Mouse (Mus musculus): ENCODE data around the gene Ndufc1. TPM values are rescaled to one million over a fixed set of nuclear protein-coding genes. Genes with fewer than 3 reads are reported as not detected.

The Ndufc1 gene
- polyA plus RNA-seq, 1 experiment from 2014 or later = 740 TPM

DNA sequence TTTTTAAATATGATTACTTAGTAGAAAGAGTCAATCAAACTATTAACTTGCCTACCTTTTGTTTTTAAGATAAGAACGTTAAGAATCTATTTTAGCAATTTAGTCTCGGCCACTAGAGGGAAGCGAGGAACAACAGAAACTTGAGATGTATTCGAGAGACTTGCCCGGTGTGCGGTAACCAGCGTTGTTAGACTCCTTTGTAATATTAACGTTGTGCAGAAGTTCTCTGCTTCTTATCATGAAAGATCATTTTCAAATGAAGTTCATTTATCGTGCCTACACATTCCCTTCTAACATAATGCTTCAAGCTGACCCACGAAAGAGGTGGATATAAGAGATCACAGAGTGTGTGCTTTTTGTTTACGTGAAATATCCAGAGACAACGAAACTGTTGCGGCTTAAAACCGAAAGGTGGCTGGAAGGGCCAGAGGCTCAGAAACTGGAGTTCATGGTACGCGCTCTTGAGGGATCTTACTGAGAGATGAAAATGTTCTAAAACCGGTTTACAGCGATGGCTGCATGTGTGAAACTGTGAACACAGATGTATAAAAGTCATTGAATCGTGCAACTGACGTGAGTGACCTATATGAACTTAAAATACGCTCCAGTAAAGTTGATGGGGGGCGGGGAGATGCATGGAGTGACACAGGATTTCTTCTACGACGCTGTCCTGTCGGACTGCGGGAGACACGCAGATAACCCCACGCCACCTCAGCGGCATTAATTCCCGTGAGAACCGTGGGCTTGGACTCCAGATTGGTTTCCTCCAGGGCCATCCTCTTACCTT, 30.7 kb downstream of the Ndufc1 start:
- ATAC-seq (ENCODE audit: insufficient read depth, low FRiP score) = peak; percentile 25; the same call in 1 of the 2 replicates
- 23% methylated on average over 31 of the region's 31 CpGs for whole genome bisulfite sequencing
- peak overlapping the region; percentile 19; the same call in 1 of the 2 replicates for H3K27ac ChIP-seq (ENCODE audit: low read length)
- H3K9me3 ChIP-seq (replicated peaks; ENCODE audit: control insufficient read depth, low read length) = 0 out of 2 replicates have a peak, but pooled peaks cover 3% of the 10 kb centered on the region
- H3K36me3 ChIP-seq (ENCODE audit: control insufficient read depth, insufficient read depth, low read length) = no peaks in the 10 kb centered on the region
- peak overlapping the region; percentile 51 for H3K4me3 ChIP-seq (replicated peaks; ENCODE audit: low read length)
- 0 out of 2 replicates have a peak, but pooled peaks cover 6% of the 10 kb centered on the region for H3K4me1 ChIP-seq (ENCODE audit: control insufficient read depth, insufficient read depth, low read length)
- no peaks in the 10 kb centered on the region for H3K27me3 ChIP-seq (ENCODE audit: control insufficient read depth, insufficient read depth, low read length)
- H3K4me2 ChIP-seq (ENCODE audit: low read depth, low read length) = peak overlapping the region; percentile 67
- H3K9ac ChIP-seq (ENCODE audit: low read length) = peak overlapping the region; percentile 54

DNA sequence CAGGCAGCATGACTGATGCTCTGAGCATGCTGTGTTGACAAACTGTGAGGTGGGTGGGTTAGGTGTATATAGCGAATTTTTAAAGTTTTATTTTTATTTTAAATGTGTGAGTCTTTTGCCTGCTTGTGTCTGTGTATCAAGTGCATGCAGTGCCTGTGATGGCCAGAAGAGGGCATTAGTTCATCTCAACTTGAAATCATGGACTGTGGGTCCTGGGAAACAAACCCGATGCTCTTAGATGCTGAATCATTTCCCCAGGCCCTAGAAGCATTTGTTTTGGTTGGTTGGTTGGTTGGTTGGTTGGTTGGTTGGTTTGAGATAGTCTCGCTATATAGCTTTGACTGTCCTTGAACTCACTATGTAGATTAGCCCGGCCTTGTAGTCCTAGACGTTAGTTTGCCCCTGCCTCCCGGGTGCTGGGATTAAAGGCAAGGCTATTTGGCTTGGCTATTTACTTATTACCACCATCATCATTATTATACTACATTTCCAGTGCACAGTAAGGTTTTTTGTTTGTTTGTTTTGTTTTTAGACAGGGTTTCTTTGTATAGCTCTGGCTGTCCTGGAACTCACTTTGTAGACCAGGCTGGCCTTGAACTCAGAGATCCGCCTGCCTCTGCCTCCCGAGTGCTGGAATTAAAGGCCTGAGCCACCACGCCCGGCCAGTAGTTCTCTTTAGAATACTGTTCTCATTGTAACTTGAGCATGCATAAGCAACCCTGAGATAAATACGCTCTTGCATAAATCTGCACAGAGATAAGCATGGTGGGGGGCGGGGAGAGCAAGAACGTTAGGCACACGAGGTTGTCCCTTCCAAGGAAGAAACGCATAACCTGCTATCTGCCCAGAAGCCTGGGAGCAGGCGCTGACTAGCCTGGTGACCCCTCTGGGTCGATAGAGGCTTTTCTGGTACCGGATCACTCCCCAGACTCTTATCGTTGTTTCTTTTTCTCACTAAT, 33.2 kb downstream of the Ndufc1 start:
- Histone ChIP-seq H3K27me3 (ENCODE audit: control insufficient read depth, insufficient read depth, low read length) (no peaks in the 10 kb centered on the region), H3K4me1 (ENCODE audit: control insufficient read depth, insufficient read depth, low read length) (0 out of 2 replicates have a peak, but pooled peaks cover 6% of the 10 kb centered on the region), H3K9me3 (replicated peaks; ENCODE audit: control insufficient read depth, low read length) (0 out of 2 replicates have a peak, but pooled peaks cover 3% of the 10 kb centered on the region), H3K4me3 (replicated peaks; ENCODE audit: low read length) (no peak overlapping the region), H3K9ac (ENCODE audit: low read length) (no peak overlapping the region), H3K27ac (ENCODE audit: low read length) (no peak overlapping the region), H3K36me3 (ENCODE audit: control insufficient read depth, insufficient read depth, low read length) (no peaks in the 10 kb centered on the region), H3K4me2 (ENCODE audit: low read depth, low read length) (no peak overlapping the region)
- ATAC-seq (ENCODE audit: insufficient read depth, low FRiP score) = no peak
- WGBS = 77% methylated on average over 19 of the region's 19 CpGs

DNA sequence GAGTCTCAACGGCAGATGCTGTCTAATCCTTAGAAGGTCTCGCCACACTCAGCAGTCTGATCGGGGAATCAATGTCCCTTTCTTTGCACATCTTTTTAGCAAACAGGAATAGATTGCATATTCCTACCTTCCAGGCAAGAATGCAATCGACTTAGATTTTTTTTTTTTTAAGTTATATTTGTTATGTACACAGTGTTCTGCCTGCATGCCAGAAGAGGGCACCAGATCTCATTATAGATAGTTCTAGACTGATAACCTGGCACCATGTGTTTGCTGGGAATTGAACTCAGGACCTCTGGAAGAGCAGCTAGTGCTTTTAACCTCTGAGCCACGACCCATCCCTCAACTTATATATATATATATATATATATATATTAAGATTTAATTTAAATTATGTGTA, 35.2 kb downstream of the Ndufc1 start:
- Histone ChIP-seq H3K4me3 (replicated peaks; ENCODE audit: low read length) (no peak overlapping the region), H3K27me3 (ENCODE audit: control insufficient read depth, insufficient read depth, low read length) (no peaks in the 10 kb centered on the region), H3K27ac (ENCODE audit: low read length) (no peak overlapping the region), H3K4me2 (ENCODE audit: low read depth, low read length) (no peak overlapping the region), H3K9me3 (replicated peaks; ENCODE audit: control insufficient read depth, low read length) (0 out of 2 replicates have a peak, but pooled peaks cover 3% of the 10 kb centered on the region), H3K36me3 (ENCODE audit: control insufficient read depth, insufficient read depth, low read length) (no peaks in the 10 kb centered on the region), H3K4me1 (ENCODE audit: control insufficient read depth, insufficient read depth, low read length) (0 out of 2 replicates have a peak, but pooled peaks cover 5% of the 10 kb centered on the region), H3K9ac (ENCODE audit: low read length) (no peak overlapping the region)
- ATAC-seq (ENCODE audit: insufficient read depth, low FRiP score) = no peak
- 64% methylated on average over 5 of the region's 5 CpGs for WGBS

DNA sequence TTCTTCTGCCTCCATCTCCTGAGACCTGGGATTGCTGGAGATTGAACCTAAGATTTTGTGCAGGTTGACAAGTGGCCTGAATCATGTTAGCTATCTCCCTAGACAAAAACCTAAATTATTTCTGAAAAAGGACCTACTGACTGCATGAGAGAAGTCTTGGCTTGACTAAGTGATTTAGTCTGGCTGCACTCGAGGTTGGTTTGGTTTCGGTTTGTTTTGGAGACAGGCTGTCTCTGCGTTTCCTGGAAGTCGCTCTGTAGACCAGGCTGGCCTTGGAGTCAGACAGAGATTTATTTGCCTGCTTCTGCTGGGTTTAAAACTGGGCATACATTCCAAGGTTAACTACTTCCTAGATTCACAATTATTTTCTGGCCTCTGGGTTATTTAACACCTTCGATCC, 35.9 kb downstream of the Ndufc1 start:
- 46% methylated on average over 5 of the region's 5 CpGs for WGBS
- no peak overlapping the region for H3K4me2 ChIP-seq (ENCODE audit: low read depth, low read length)
- H3K27ac ChIP-seq (ENCODE audit: low read length) = no peak overlapping the region
- no peak overlapping the region for H3K9ac ChIP-seq (ENCODE audit: low read length)
- no peak overlapping the region for H3K4me3 ChIP-seq (replicated peaks; ENCODE audit: low read length)
- H3K4me1 ChIP-seq (ENCODE audit: control insufficient read depth, insufficient read depth, low read length) = no peaks in the 10 kb centered on the region
- H3K9me3 ChIP-seq (replicated peaks; ENCODE audit: control insufficient read depth, low read length) = 0 out of 2 replicates have a peak, but pooled peaks cover 3% of the 10 kb centered on the region
- ATAC-seq (ENCODE audit: insufficient read depth, low FRiP score) = no peak
- H3K27me3 ChIP-seq (ENCODE audit: control insufficient read depth, insufficient read depth, low read length) = no peaks in the 10 kb centered on the region
- no peaks in the 10 kb centered on the region for H3K36me3 ChIP-seq (ENCODE audit: control insufficient read depth, insufficient read depth, low read length)

DNA sequence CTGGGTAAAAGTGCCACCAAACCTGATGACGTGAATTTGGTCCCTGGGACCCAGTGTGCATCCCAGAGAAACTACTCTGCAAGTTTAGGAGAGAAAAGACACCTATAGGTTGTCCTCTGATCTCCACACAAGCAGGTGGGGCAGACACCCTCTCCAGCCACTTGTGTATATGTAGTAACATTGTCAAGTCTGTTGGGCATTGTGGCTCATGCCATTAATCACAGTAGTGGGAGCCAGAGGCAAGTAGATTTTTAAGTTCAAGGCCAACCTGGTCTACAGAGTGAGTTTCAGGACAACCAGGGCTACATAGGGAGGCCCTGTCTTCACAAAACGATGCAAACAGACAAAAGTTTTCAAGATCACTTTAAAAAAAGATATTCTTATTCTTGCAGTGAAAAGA, 37.0 kb downstream of the Ndufc1 start:
- Histone ChIP-seq H3K36me3 (ENCODE audit: control insufficient read depth, insufficient read depth, low read length) (no peaks in the 10 kb centered on the region), H3K27me3 (ENCODE audit: control insufficient read depth, insufficient read depth, low read length) (no peaks in the 10 kb centered on the region), H3K4me2 (ENCODE audit: low read depth, low read length) (no peak overlapping the region), H3K9ac (ENCODE audit: low read length) (no peak overlapping the region), H3K27ac (ENCODE audit: low read length) (no peak overlapping the region), H3K4me1 (ENCODE audit: control insufficient read depth, insufficient read depth, low read length) (no peaks in the 10 kb centered on the region), H3K9me3 (replicated peaks; ENCODE audit: control insufficient read depth, low read length) (0 out of 2 replicates have a peak, but pooled peaks cover 3% of the 10 kb centered on the region), H3K4me3 (replicated peaks; ENCODE audit: low read length) (no peak overlapping the region)
- no peak for ATAC-seq (ENCODE audit: insufficient read depth, low FRiP score)
- 65% methylated on average over 2 of the region's 2 CpGs for whole genome bisulfite sequencing

DNA sequence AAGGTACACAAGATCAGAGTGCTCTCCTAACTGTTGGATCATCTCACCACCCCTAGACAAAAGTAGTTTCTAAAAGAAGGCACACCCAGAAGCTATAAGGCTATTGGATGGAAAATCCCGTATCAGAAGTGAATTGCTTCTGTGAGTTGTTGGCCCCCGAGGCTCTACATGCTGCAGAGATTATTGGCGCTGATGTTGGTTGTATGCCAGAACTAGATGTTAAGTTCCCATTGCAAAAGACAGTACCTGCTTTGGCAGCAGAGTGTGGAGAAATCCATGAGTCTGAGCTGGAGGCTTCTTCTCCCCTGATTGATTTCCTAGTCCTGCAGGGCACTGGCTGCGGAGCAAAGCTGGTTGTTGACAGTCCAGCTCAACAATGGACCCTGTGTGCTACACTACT, 40.8 kb downstream of the Ndufc1 start:
- Histone ChIP-seq H3K9me3 (replicated peaks; ENCODE audit: control insufficient read depth, low read length) (no peaks in the 10 kb centered on the region), H3K4me1 (ENCODE audit: control insufficient read depth, insufficient read depth, low read length) (no peaks in the 10 kb centered on the region), H3K27me3 (ENCODE audit: control insufficient read depth, insufficient read depth, low read length) (no peaks in the 10 kb centered on the region), H3K4me3 (replicated peaks; ENCODE audit: low read length) (no peak overlapping the region), H3K4me2 (ENCODE audit: low read depth, low read length) (no peak overlapping the region), H3K27ac (ENCODE audit: low read length) (no peak overlapping the region), H3K36me3 (ENCODE audit: control insufficient read depth, insufficient read depth, low read length) (no peaks in the 10 kb centered on the region), H3K9ac (ENCODE audit: low read length) (no peak overlapping the region)
- no peak for ATAC-seq (ENCODE audit: insufficient read depth, low FRiP score)
- WGBS = 77% methylated on average over 4 of the region's 4 CpGs

DNA sequence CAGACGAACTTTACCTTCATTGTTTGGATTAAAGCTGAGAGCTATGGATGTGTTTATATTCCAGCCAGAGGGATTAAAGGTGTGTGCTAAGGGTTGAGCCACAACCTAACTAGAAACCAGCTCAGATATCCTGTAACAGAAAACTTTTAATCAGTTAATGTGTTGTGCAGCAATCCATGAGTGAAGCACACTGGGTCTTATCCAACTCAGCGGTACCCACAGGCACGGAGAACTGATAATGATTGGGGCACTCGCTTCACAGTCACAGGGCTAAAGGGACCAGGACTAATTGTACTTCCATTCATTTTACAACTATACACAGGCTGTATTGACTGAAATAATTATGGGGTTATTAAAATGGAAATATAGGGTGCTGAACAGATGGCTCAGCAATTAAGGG, 41.9 kb downstream of the Ndufc1 start:
- H3K27ac ChIP-seq (ENCODE audit: low read length) = no peak overlapping the region
- 47% methylated on average over 4 of the region's 4 CpGs for WGBS
- H3K9ac ChIP-seq (ENCODE audit: low read length) = no peak overlapping the region
- H3K9me3 ChIP-seq (replicated peaks; ENCODE audit: control insufficient read depth, low read length) = no peaks in the 10 kb centered on the region
- no peaks in the 10 kb centered on the region for H3K36me3 ChIP-seq (ENCODE audit: control insufficient read depth, insufficient read depth, low read length)
- H3K4me1 ChIP-seq (ENCODE audit: control insufficient read depth, insufficient read depth, low read length) = no peaks in the 10 kb centered on the region
- no peak overlapping the region for H3K4me2 ChIP-seq (ENCODE audit: low read depth, low read length)
- H3K27me3 ChIP-seq (ENCODE audit: control insufficient read depth, insufficient read depth, low read length) = no peaks in the 10 kb centered on the region
- no peak overlapping the region for H3K4me3 ChIP-seq (replicated peaks; ENCODE audit: low read length)
- ATAC-seq (ENCODE audit: insufficient read depth, low FRiP score) = no peak

DNA sequence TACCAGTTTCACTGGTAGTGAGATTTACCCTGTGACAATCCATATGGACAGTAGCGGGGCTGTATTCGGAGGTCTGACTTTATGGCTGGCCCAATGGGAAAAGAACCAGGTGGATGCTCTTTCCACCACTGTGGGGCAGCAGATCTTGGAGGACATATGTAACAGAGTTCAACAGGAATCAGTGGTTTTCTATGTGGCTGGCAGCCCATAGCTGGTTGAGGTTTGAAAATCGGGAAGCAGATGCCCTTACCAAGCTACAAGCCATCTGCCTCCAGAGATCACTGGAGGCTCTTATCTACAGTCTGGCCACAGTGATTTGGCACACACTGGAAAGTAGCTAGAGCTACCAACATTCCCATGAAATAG, 43.3 kb downstream of the Ndufc1 start:
- H3K9ac ChIP-seq (ENCODE audit: low read length) = peak overlapping the region; percentile 37
- H3K27ac ChIP-seq (ENCODE audit: low read length) = no peak overlapping the region
- no peak for ATAC-seq (ENCODE audit: insufficient read depth, low FRiP score)
- no peaks in the 10 kb centered on the region for H3K4me1 ChIP-seq (ENCODE audit: control insufficient read depth, insufficient read depth, low read length)
- H3K36me3 ChIP-seq (ENCODE audit: control insufficient read depth, insufficient read depth, low read length) = no peaks in the 10 kb centered on the region
- peak overlapping the region; percentile 64 for H3K4me2 ChIP-seq (ENCODE audit: low read depth, low read length)
- H3K9me3 ChIP-seq (replicated peaks; ENCODE audit: control insufficient read depth, low read length) = no peaks in the 10 kb centered on the region
- H3K4me3 ChIP-seq (replicated peaks; ENCODE audit: low read length) = 0 out of 2 replicates have a peak overlapping the region, but pooled peaks have one; percentile 47
- H3K27me3 ChIP-seq (ENCODE audit: control insufficient read depth, insufficient read depth, low read length) = no peaks in the 10 kb centered on the region
- WGBS = 6% methylated on average over 3 of the region's 3 CpGs

Data from stomach, embryonic 16.5 days (tissue).